Mouse (Mus musculus) C2C12 (cell line): ENCODE measurements around the gene Adgrv1. TPM values are rescaled to one million over a fixed set of nuclear protein-coding genes. Genes with fewer than 3 reads are reported as not detected.

Source experiments
- H3K27me3 ChIP-seq: one replicate; pipeline ENCODE4 v1.6.1; 2011; ENCODE audit not compliant: control insufficient read depth, insufficient read depth, insufficient read length
- H3K36me3 ChIP-seq: one replicate; pipeline ENCODE4 v1.6.1; 2011; ENCODE audit not compliant: control insufficient read depth, insufficient read depth
- H3K4me3 ChIP-seq: one replicate; pipeline ENCODE4 v1.5.1; 2011; ENCODE audit warnings: mild to moderate bottlenecking, control low read depth; ENCODE audit not compliant: poor library complexity, insufficient read depth, severe bottlenecking
- H3K79me2 ChIP-seq: one replicate; pipeline ENCODE4 v1.6.1; 2011; ENCODE audit not compliant: control insufficient read depth, insufficient read depth
- H3K79me3 ChIP-seq: one replicate; pipeline ENCODE4 v1.6.1; 2011; ENCODE audit warnings: low read depth, control low read depth
- H3ac ChIP-seq: one replicate; pipeline ENCODE3; 2011; ENCODE audit warnings: low read depth; ENCODE audit not compliant: control insufficient read depth, insufficient read length
- CEBPB ChIP-seq: IDR thresholded peaks from one replicate; pipeline ENCODE4 v1.6.1; 2011; ENCODE audit warnings: low read depth, mild to moderate bottlenecking, control low read depth, moderate library complexity
- CTCF ChIP-seq: IDR thresholded peaks from one replicate; pipeline ENCODE4 v1.5.1; 2011; ENCODE audit not compliant: control insufficient read depth, insufficient read depth, insufficient read length
- FOSL1 ChIP-seq: IDR thresholded peaks from one replicate; pipeline ENCODE4 v1.8.0; 2011; ENCODE audit warnings: mild to moderate bottlenecking, low read length; ENCODE audit not compliant: poor library complexity, insufficient read depth, severe bottlenecking
- MAX ChIP-seq: IDR thresholded peaks from one replicate; pipeline ENCODE4 v1.6.1; 2011; ENCODE audit warnings: mild to moderate bottlenecking, control low read depth
- MYOD1 ChIP-seq: IDR thresholded peaks from one replicate; pipeline ENCODE4 v1.6.1; 2011; ENCODE audit warnings: low read depth; ENCODE audit not compliant: control insufficient read depth, insufficient read length
- MYOG ChIP-seq: IDR thresholded peaks from one replicate; pipeline ENCODE4 v1.6.1; 2011; ENCODE audit not compliant: control insufficient read depth, insufficient read length; ENCODE audit errors: extremely low read depth
- USF1 ChIP-seq: IDR thresholded peaks from one replicate; pipeline ENCODE4 v1.6.1; 2011; ENCODE audit warnings: low read depth, mild to moderate bottlenecking, control low read depth, moderate library complexity
- polyA plus RNA-seq: library from polyadenylated mRNA; unstranded; fragments of >200 nt; fragmentation: generic; extraction: Trizol; gene quantifications from one replicate; pipeline ENCODE4 v1.2.1, GENCODE M21; 2012; ENCODE audit warnings: missing spikeins

Adgrv1 gene
- polyA plus RNA-seq, 1 experiment, result 0.18 TPM

GRCm38 (mm10) chr13:81282193-81282592, 350.8 kb downstream of the Adgrv1 start:
- no peak overlapping the region for H3ac ChIP-seq
- no peak for TF ChIP-seq CEBPB
- no peak for TF ChIP-seq FOSL1
- no peak for TF ChIP-seq USF1
- TF ChIP-seq MYOD1, result no peak
- no peak for TF ChIP-seq MYOG
- TF ChIP-seq MAX, result no peak
- H3K4me3 ChIP-seq, result no peak overlapping the region
- no peaks in the 10 kb centered on the region for H3K79me3 ChIP-seq
- H3K36me3 ChIP-seq, result no peaks in the 10 kb centered on the region
- H3K27me3 ChIP-seq, result no peaks in the 10 kb centered on the region
- H3K79me2 ChIP-seq, result no peaks in the 10 kb centered on the region

- Histone ChIP-seq H3K79me3 (no peaks in the 10 kb centered on the region), H3K79me2 (no peaks in the 10 kb centered on the region), H3K4me3 (no peak overlapping the region), H3K27me3 (no peaks in the 10 kb centered on the region), H3ac (no peak overlapping the region), H3K36me3 (no peaks in the 10 kb centered on the region)
- TF ChIP-seq MAX (no peak), MYOD1 (no peak), USF1 (no peak), MYOG (no peak), FOSL1 (no peak), CEBPB (no peak), CTCF (no peak)
Measured at GRCm38 (mm10) chr13:81280650-81281229, 352.2 kb downstream of the Adgrv1 start.

- H3K4me3 ChIP-seq, result no peak overlapping the region
- no peaks in the 10 kb centered on the region for H3K36me3 ChIP-seq
- H3K79me3 ChIP-seq, result no peaks in the 10 kb centered on the region
- no peaks in the 10 kb centered on the region for H3K27me3 ChIP-seq
- H3ac ChIP-seq, result no peak overlapping the region
- no peaks in the 10 kb centered on the region for H3K79me2 ChIP-seq
- TF ChIP-seq CEBPB, result no peak
- no peak for TF ChIP-seq USF1
- no peak for TF ChIP-seq FOSL1
- no peak for TF ChIP-seq MYOG
- no peak for TF ChIP-seq MAX
- TF ChIP-seq MYOD1, result no peak
- TF ChIP-seq CTCF, result no peak
Measured at GRCm38 (mm10) chr13:81279351-81279736, 353.6 kb downstream of the Adgrv1 start.

- Histone ChIP-seq H3ac (no peak overlapping the region), H3K79me3 (no peaks in the 10 kb centered on the region), H3K27me3 (no peaks in the 10 kb centered on the region), H3K79me2 (no peaks in the 10 kb centered on the region), H3K4me3 (no peak overlapping the region), H3K36me3 (no peaks in the 10 kb centered on the region)
- TF ChIP-seq MYOD1 (no peak), MYOG (no peak)
Measured at GRCm38 (mm10) chr13:81278669-81279350, 354.1 kb downstream of the Adgrv1 start.

- no peak for TF ChIP-seq MYOG
- no peak for TF ChIP-seq MAX
- no peak for TF ChIP-seq MYOD1
- TF ChIP-seq USF1, result no peak
- no peak for TF ChIP-seq CEBPB
- TF ChIP-seq FOSL1, result no peak
- TF ChIP-seq CTCF, result no peak
- no peak overlapping the region for H3K4me3 ChIP-seq
- no peak overlapping the region for H3ac ChIP-seq
- no peaks in the 10 kb centered on the region for H3K79me2 ChIP-seq
- no peaks in the 10 kb centered on the region for H3K27me3 ChIP-seq
- H3K36me3 ChIP-seq, result no peaks in the 10 kb centered on the region
- no peaks in the 10 kb centered on the region for H3K79me3 ChIP-seq
Measured at GRCm38 (mm10) chr13:81273837-81274236, 359.1 kb downstream of the Adgrv1 start.

- no peak for TF ChIP-seq CEBPB
- TF ChIP-seq MYOD1, result no peak
- TF ChIP-seq FOSL1, result no peak
- TF ChIP-seq MAX, result no peak
- no peak for TF ChIP-seq USF1
- no peak for TF ChIP-seq CTCF
- no peak for TF ChIP-seq MYOG
- Histone ChIP-seq H3K4me3 (no peak overlapping the region), H3K36me3 (no peaks in the 10 kb centered on the region), H3K79me3 (no peaks in the 10 kb centered on the region), H3K79me2 (no peaks in the 10 kb centered on the region), H3K27me3 (no peaks in the 10 kb centered on the region), H3ac (no peak overlapping the region)
Measured at GRCm38 (mm10) chr13:81270396-81270795, 362.6 kb downstream of the Adgrv1 start.
